Mouse (Mus musculus): ENCODE measurements at regions not wholly inside any gene's neighbourhood (a gene's known extent, or its start where the extent isn't known, plus 50 kb on each side); places are given as distances from the start of the nearest gene placed in this dataset.

DNA sequence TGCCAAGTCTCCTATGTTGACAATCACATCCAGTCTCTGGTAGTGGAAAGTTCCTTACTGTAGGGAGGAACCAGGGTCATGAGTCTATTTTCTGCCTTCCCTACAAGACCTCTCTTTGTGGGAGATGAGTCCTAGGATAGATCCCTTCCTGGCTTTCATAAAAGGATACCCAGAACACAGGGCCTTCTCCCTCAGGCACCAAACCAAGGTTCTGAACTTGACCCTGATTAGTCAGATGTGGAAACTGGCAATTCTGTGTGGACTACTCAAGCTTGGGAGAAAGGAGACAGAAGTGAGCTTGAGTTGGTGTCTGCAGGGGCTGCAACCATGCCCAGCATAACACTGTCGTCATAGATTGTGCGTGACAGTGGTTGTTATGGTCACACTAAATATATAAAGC lies 293.6 kb upstream of the Hs6st1 start:
- TF ChIP-seq ZNF384 (IDR thresholded peaks at IDR 0.05; ENCODE audit: low read depth, low read length) (no peak), JUND (IDR thresholded peaks at IDR 0.05; ENCODE audit: low read depth, low read length) (no peak), POLR2A (IDR thresholded peaks at IDR 0.05; ENCODE audit: control insufficient read depth in 1 of 2, insufficient read depth in 1 of 2, low read depth in 1 of 2, low read length in 2 of 2, poor library complexity in 1 of 2) (no peak), GATA1 (IDR thresholded peaks at IDR 0.05; ENCODE audit: low read depth, low read length) (no peak), RAD21 (IDR thresholded peaks at IDR 0.05; ENCODE audit: low read depth, low read length) (no peak), TCF12 (IDR thresholded peaks at IDR 0.05; ENCODE audit: low read depth, low read length) (no peak), POLR2AphosphoS2 (IDR thresholded peaks at IDR 0.05; ENCODE audit: low read length) (no peak), RCOR1 (IDR thresholded peaks at IDR 0.05; ENCODE audit: low read depth, low read length) (no peak), MEF2A (IDR thresholded peaks at IDR 0.05; ENCODE audit: extremely low read depth, insufficient replicate concordance, low read depth, low read length, poor library complexity, severe bottlenecking) (no peak), MAZ (IDR thresholded peaks at IDR 0.05; ENCODE audit: low read depth, low read length) (no peak), MXI1 (IDR thresholded peaks at IDR 0.05; ENCODE audit: low read depth, low read length) (no peak), ZKSCAN1 (IDR thresholded peaks at IDR 0.05; ENCODE audit: low read depth, low read length) (no peak), SIN3A (IDR thresholded peaks at IDR 0.05; ENCODE audit: low read length) (no peak), MAX (IDR thresholded peaks at IDR 0.05; ENCODE audit: low read length) (no peak), TBP (IDR thresholded peaks at IDR 0.05; ENCODE audit: low read depth, low read length) (no peak), USF1 (IDR thresholded peaks at IDR 0.05; ENCODE audit: low read depth, low read length) (no peak), USF2 (IDR thresholded peaks at IDR 0.05; ENCODE audit: borderline replicate concordance in 1 of 2, insufficient read depth in 1 of 2, low read depth in 1 of 2, low read length in 2 of 2) (no peak)
- Histone ChIP-seq H3K9ac (ENCODE audit: control insufficient read depth, low read depth, low read length, poor library complexity, severe bottlenecking) (no peak overlapping the region), H3K79me2 (ENCODE audit: control insufficient read depth, insufficient read depth, low read length, poor library complexity) (no peaks in the 10 kb centered on the region), H3K4me3 (ENCODE audit: control insufficient read depth in 1 of 2, insufficient read depth in 1 of 2, low read depth in 2 of 2, low read length in 2 of 2) (no peak overlapping the region), H3K9me3 (replicated peaks; ENCODE audit: insufficient read depth, low read length) (no peaks in the 10 kb centered on the region), H3K4me1 (ENCODE audit: control insufficient read depth in 1 of 2, insufficient read depth in 2 of 2, low read length in 2 of 2) (no peaks in the 10 kb centered on the region), H3K36me3 (ENCODE audit: control insufficient read depth in 1 of 2, insufficient read depth in 2 of 2, low read length in 2 of 2) (no peaks in the 10 kb centered on the region), H3K27me3 (ENCODE audit: control insufficient read depth in 1 of 2, insufficient read depth in 2 of 2, low read length in 2 of 2) (no peaks in the 10 kb centered on the region; a peak in 1 of 4 replicates), H3K27ac (ENCODE audit: control insufficient read depth, low read depth, low read length) (no peak overlapping the region)
- DNase-seq (ENCODE audit: low read depth, low spot score), result no peak

DNA sequence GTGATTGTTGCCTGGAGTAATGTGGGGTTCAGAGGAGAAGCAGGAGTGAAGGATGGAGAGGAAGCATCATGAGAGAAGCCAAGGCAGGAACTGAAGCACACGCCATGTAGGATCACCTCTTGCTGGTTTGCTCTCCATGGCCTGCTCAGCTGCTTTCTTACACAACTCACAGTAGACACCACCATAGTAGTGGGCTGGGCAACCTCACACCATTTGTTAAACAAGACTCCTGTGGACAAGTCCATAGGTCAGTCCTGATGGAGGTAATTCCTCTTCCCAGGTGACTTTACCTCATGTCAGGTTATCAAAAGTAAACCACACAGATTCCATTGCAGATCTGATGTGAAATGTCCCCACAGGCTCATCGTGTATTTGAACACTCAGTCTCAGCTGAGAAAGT lies 285.5 kb upstream of the Hs6st1 start:
- Histone ChIP-seq H3K9ac (ENCODE audit: control insufficient read depth, low read depth, low read length, poor library complexity, severe bottlenecking) (no peak overlapping the region), H3K27me3 (ENCODE audit: control insufficient read depth in 1 of 2, insufficient read depth in 2 of 2, low read length in 2 of 2) (no peaks in the 10 kb centered on the region), H3K4me1 (ENCODE audit: control insufficient read depth in 1 of 2, insufficient read depth in 2 of 2, low read length in 2 of 2) (no peaks in the 10 kb centered on the region), H3K9me3 (replicated peaks; ENCODE audit: insufficient read depth, low read length) (no peaks in the 10 kb centered on the region), H3K36me3 (ENCODE audit: control insufficient read depth in 1 of 2, insufficient read depth in 2 of 2, low read length in 2 of 2) (no peaks in the 10 kb centered on the region), H3K4me3 (ENCODE audit: control insufficient read depth in 1 of 2, insufficient read depth in 1 of 2, low read depth in 2 of 2, low read length in 2 of 2) (no peak overlapping the region), H3K79me2 (ENCODE audit: control insufficient read depth, insufficient read depth, low read length, poor library complexity) (no peaks in the 10 kb centered on the region), H3K27ac (ENCODE audit: control insufficient read depth, low read depth, low read length) (no peak overlapping the region)
- no peak for DNase-seq (ENCODE audit: low read depth, low spot score)
- TF ChIP-seq UBTF (IDR thresholded peaks at IDR 0.05; ENCODE audit: borderline replicate concordance, insufficient read depth, low read depth, low read length) (no peak), CTCF (IDR thresholded peaks at IDR 0.05 in 2 of 3, conservative IDR thresholded peaks at IDR 0.05 in 1 of 3; ENCODE audit: control insufficient read depth in 1 of 3, insufficient read depth in 1 of 3, low read depth in 2 of 3, low read length in 3 of 3, poor library complexity in 1 of 3, severe bottlenecking in 1 of 3) (no peak), EP300 (IDR thresholded peaks at IDR 0.05; ENCODE audit: low read depth in 1 of 2, low read length in 2 of 2) (no peak), TAL1 (IDR thresholded peaks at IDR 0.05; ENCODE audit: low read length) (no peak), ZKSCAN1 (IDR thresholded peaks at IDR 0.05; ENCODE audit: low read depth, low read length) (no peak), NRF1 (IDR thresholded peaks at IDR 0.05; ENCODE audit: insufficient read depth, low read depth, low read length, poor library complexity, severe bottlenecking) (no peak), GABPA (IDR thresholded peaks at IDR 0.05; ENCODE audit: low read depth, low read length) (no peak), CHD2 (IDR thresholded peaks at IDR 0.05; ENCODE audit: low read length) (no peak), KAT2A (conservative IDR thresholded peaks at IDR 0.05; ENCODE audit: low read depth, low read length) (no peak), TCF12 (IDR thresholded peaks at IDR 0.05; ENCODE audit: low read depth, low read length) (no peak), BHLHE40 (IDR thresholded peaks at IDR 0.05; ENCODE audit: borderline replicate concordance, low read depth, low read length) (no peak), MYB (IDR thresholded peaks at IDR 0.05; ENCODE audit: low read depth, low read length) (no peak), USF1 (IDR thresholded peaks at IDR 0.05; ENCODE audit: low read depth, low read length) (no peak), ZC3H11A (IDR thresholded peaks at IDR 0.05; ENCODE audit: low read depth, low read length) (no peak), ZNF384 (IDR thresholded peaks at IDR 0.05; ENCODE audit: low read depth, low read length) (no peak), MAX (IDR thresholded peaks at IDR 0.05; ENCODE audit: low read length) (no peak), SIN3A (IDR thresholded peaks at IDR 0.05; ENCODE audit: low read length) (no peak)
